Mouse (Mus musculus): Measurements from ENCODE around the gene Copb1.

The Copb1 gene

DNA sequence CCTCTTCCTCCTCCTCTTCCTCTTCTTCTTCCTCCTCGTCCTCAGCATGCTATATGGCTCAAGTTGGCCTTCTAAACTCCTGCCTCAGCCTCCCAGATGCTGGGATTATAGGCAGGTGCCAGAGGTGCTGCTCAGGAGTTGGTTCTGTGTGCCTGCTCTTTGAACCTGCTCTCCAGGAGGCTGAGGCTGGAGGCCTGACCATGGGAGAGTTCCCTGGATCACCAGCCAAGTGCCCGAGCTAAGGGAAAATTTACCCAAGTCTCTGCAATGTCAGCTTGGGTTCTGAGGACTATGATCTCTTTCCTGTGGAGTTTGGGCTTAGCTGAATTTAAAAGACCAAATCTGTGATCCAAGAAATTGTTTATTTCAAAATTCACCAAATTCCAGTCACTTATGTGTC, 85.1 kb downstream of the Copb1 start:
- WGBS: 88% methylated on average over 2 of the region's 2 CpGs

Measured in cerebral cortex, adult 2 months (tissue).